Mouse (Mus musculus): ENCODE measurements at regions not wholly inside any gene's neighbourhood (a gene's known extent, or its start where the extent isn't known, plus 50 kb on each side); places are given as distances from the start of the nearest gene placed in this dataset.

GRCm38 (mm10) chr10:115025950-115026349 is 158.9 kb downstream of the Tph2 start:
- DNase-seq (ENCODE audit: low spot score): no peak

- DNase-seq (ENCODE audit: low spot score): no peak
These were observed 165.4 kb downstream of the Tph2 start for GRCm38 (mm10) chr10:115019443-115019842.

GRCm38 (mm10) chr10:115013491-115014001 is 171.3 kb downstream of the Tph2 start:
- peak; percentile 16 for DNase-seq (ENCODE audit: low spot score)

GRCm38 (mm10) chr10:115012922-115013321 is 171.9 kb downstream of the Tph2 start:
- DNase-seq (ENCODE audit: low spot score): no peak

- DNase-seq (ENCODE audit: low spot score): no peak
These were observed 172.5 kb downstream of the Tph2 start for GRCm38 (mm10) chr10:115012316-115012715.

GRCm38 (mm10) chr10:115011911-115012310 is 172.9 kb downstream of the Tph2 start:
- no peak for DNase-seq (ENCODE audit: low spot score)

GRCm38 (mm10) chr10:114996400-114996799 is 188.4 kb downstream of the Tph2 start:
- no peak for DNase-seq (ENCODE audit: low spot score)

- DNase-seq (ENCODE audit: low spot score): no peak
These were observed 189.5 kb downstream of the Tph2 start for GRCm38 (mm10) chr10:114995211-114995908.

- DNase-seq (ENCODE audit: low spot score): no peak
These were observed 186.5 kb upstream of the Trhde start for GRCm38 (mm10) chr10:114988453-114989226.

GRCm38 (mm10) chr10:114972364-114972763 is 170.3 kb upstream of the Trhde start:
- DNase-seq (ENCODE audit: low spot score): no peak

- DNase-seq (ENCODE audit: low spot score): no peak
These were observed 161.5 kb upstream of the Trhde start for GRCm38 (mm10) chr10:114963656-114964055.

- DNase-seq (ENCODE audit: low spot score): no peak
These were observed 155.8 kb upstream of the Trhde start for GRCm38 (mm10) chr10:114957909-114958308.

GRCm38 (mm10) chr10:114956257-114956656 is 154.2 kb upstream of the Trhde start:
- DNase-seq (ENCODE audit: low spot score): no peak

GRCm38 (mm10) chr10:114955608-114956007 is 153.5 kb upstream of the Trhde start:
- no peak for DNase-seq (ENCODE audit: low spot score)

- no peak for DNase-seq (ENCODE audit: low spot score)
These were observed 151.3 kb upstream of the Trhde start for GRCm38 (mm10) chr10:114953358-114953757.

GRCm38 (mm10) chr10:114949194-114949593 is 147.1 kb upstream of the Trhde start:
- DNase-seq (ENCODE audit: low spot score): no peak

- DNase-seq (ENCODE audit: low spot score): no peak
These were observed 122.6 kb upstream of the Trhde start for GRCm38 (mm10) chr10:114924746-114925145.

- DNase-seq (ENCODE audit: low spot score): no peak
These were observed 111.9 kb upstream of the Trhde start for GRCm38 (mm10) chr10:114913971-114914370.

- DNase-seq (ENCODE audit: low spot score): no peak
These were observed 89.8 kb upstream of the Trhde start for GRCm38 (mm10) chr10:114891916-114892315.

- DNase-seq (ENCODE audit: low spot score): no peak
These were observed 88.8 kb upstream of the Trhde start for GRCm38 (mm10) chr10:114890726-114891430.

- no peak for DNase-seq (ENCODE audit: low spot score)
These were observed 69.1 kb upstream of the Trhde start for GRCm38 (mm10) chr10:114871201-114871600.

- no peak for DNase-seq (ENCODE audit: low spot score)
These were observed 55.1 kb upstream of the Trhde start for GRCm38 (mm10) chr10:114857166-114857565.

- DNase-seq (ENCODE audit: low spot score): no peak
These were observed 50.6 kb upstream of the Trhde start for GRCm38 (mm10) chr10:114852688-114853087.

Data from embryo, embryonic 10.5 days (tissue).